Mouse (Mus musculus): Measurements from ENCODE around the gene Cep83. TPM values are rescaled to one million over a fixed set of nuclear protein-coding genes. Genes with fewer than 3 reads are reported as not detected.
A peak's percentile ranks its signal among the peaks of the same experiment; 100 is the strongest.

The Cep83 gene
- polyA plus RNA-seq, 1 experiment from 2014 or later = 18.1 TPM

DNA sequence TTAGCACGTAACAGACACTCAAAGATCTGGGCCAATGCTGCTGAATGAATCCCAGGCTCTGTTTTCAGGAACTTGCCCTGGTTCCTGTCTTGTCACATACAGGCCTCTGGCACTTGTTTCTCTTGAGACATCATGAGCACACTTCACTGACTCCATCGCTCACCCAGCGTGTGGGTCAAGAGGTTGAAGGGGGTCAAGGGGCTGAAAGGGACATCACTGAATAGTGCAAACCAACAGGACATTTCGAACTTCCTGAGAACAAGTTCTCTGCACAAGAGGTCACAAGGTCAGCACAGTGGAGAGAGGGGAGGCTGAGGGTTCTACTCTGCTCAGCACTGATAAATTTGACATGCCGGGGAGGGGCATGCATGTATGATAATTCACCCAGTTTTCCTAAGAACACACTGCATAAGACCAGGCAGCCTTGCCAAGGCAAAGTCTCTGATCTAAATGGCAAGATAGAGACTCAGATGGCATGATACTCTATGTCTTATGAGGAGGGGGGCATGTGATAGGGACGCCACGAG, 121.6 kb downstream of the Cep83 start:
- no peak overlapping the region for H3K27ac ChIP-seq (ENCODE audit: low read length)
- H3K9ac ChIP-seq (ENCODE audit: low read length) = no peak overlapping the region
- H3K4me2 ChIP-seq (ENCODE audit: low read depth, low read length) = no peak overlapping the region
- no peak for ATAC-seq (replicated peaks; ENCODE audit: extremely low read depth, insufficient read depth, low FRiP score)
- H3K4me3 ChIP-seq (ENCODE audit: low read length) = no peak overlapping the region
- no peaks in the 10 kb centered on the region for H3K27me3 ChIP-seq (ENCODE audit: control insufficient read depth, insufficient read depth, low read length)
- WGBS = 55% methylated on average over 7 of the region's 7 CpGs
- H3K9me3 ChIP-seq (replicated peaks; ENCODE audit: control insufficient read depth, low read length) = no peaks in the 10 kb centered on the region
- H3K4me1 ChIP-seq (ENCODE audit: control insufficient read depth, insufficient read depth, low read length) = no peaks in the 10 kb centered on the region
- no peaks in the 10 kb centered on the region for H3K36me3 ChIP-seq (ENCODE audit: control insufficient read depth, insufficient read depth)

DNA sequence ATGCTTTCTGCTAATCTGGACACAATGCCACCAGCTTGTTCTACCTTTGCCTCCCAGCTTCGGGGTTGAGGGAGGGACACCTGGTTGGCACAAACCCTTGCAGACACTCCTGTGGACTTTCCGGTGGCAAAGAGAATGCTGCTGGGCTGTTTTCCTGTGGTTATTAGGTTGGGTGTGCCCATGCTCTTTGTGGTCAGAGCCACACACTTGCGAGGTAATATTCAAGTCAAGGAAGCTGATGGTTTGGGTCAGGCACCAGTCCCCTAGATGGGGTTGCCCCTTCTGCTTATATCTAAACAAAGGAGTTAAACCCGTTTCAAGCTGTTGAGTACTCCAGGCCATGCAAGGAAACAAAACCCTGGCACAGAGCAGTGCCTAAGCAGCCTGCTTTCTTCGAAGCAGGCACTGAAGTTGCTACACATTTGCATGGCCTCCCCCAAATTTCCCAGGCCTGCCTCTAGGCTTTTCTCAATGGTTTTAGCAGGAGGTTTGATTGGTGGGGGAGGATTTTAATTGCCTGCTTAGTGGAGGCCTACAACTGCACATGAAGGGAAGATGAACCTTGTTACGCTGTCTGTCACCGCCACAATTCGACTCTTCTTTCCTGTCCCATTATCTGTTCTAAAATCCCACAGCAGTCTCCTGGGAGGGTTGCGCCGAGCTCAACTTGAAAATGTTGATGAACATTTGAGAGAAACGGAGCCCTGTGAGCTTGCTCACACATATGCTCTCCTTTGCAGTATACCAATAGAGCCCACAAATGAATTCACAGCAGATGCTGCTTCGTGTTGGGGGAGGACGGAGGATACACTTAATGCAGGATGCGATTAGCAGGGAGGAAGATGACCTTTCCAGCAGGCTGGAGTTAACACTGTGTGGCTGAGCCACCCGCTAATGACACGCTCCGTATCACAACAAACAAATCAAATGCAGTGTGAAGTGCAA, 123.7 kb downstream of the Cep83 start:
- no peaks in the 10 kb centered on the region for H3K36me3 ChIP-seq (ENCODE audit: control insufficient read depth, insufficient read depth)
- H3K27me3 ChIP-seq (ENCODE audit: control insufficient read depth, insufficient read depth, low read length) = no peaks in the 10 kb centered on the region
- H3K9ac ChIP-seq (ENCODE audit: low read length) = no peak overlapping the region
- ATAC-seq (replicated peaks; ENCODE audit: extremely low read depth, insufficient read depth, low FRiP score) = no peak
- no peak overlapping the region for H3K4me2 ChIP-seq (ENCODE audit: low read depth, low read length)
- WGBS = 72% methylated on average over 17 of the region's 17 CpGs
- no peaks in the 10 kb centered on the region for H3K9me3 ChIP-seq (replicated peaks; ENCODE audit: control insufficient read depth, low read length)
- no peaks in the 10 kb centered on the region for H3K4me1 ChIP-seq (ENCODE audit: control insufficient read depth, insufficient read depth, low read length)
- no peak overlapping the region for H3K27ac ChIP-seq (ENCODE audit: low read length)
- no peak overlapping the region for H3K4me3 ChIP-seq (ENCODE audit: low read length)

DNA sequence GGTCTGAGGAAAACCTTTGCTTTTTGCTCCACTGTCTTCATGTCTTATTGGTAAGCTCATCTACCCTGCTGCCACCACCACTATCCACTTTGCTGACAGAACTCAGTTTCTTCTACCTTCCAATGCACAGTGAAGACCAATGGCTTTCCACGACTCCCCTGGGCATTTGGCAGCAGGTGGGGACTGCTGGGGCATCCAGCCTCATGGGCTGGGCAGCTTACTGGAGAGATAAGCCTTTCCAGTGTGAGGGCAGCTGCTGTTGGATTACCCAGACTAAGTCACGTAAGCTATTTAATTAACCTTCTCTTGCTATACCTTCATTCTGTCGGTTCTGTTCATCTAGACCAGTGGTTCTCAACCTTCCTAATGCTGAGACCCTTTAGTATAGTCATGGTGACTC, 129.7 kb downstream of the Cep83 start:
- ATAC-seq (replicated peaks; ENCODE audit: extremely low read depth, insufficient read depth, low FRiP score) = no peak
- Histone ChIP-seq H3K4me3 (ENCODE audit: low read length) (no peak overlapping the region), H3K36me3 (ENCODE audit: control insufficient read depth, insufficient read depth) (no peaks in the 10 kb centered on the region), H3K9me3 (replicated peaks; ENCODE audit: control insufficient read depth, low read length) (no peaks in the 10 kb centered on the region), H3K4me2 (ENCODE audit: low read depth, low read length) (no peak overlapping the region), H3K9ac (ENCODE audit: low read length) (no peak overlapping the region), H3K27me3 (ENCODE audit: control insufficient read depth, insufficient read depth, low read length) (no peaks in the 10 kb centered on the region), H3K4me1 (ENCODE audit: control insufficient read depth, insufficient read depth, low read length) (peaks cover 9% of the 10 kb centered on the region), H3K27ac (ENCODE audit: low read length) (no peak overlapping the region)
- WGBS = 90% methylated on average over 3 of the region's 3 CpGs

- ATAC-seq (replicated peaks; ENCODE audit: extremely low read depth, insufficient read depth, low FRiP score) = no peak
- 55% methylated on average over 17 of the region's 17 CpGs for WGBS
- H3K27ac ChIP-seq (ENCODE audit: low read length) = no peak overlapping the region
- H3K27me3 ChIP-seq (ENCODE audit: control insufficient read depth, insufficient read depth, low read length) = no peaks in the 10 kb centered on the region
- peak overlapping the region; percentile 46 for H3K4me2 ChIP-seq (ENCODE audit: low read depth, low read length)
- peaks cover 14% of the 10 kb centered on the region for H3K4me1 ChIP-seq (ENCODE audit: control insufficient read depth, insufficient read depth, low read length)
- no peaks in the 10 kb centered on the region for H3K9me3 ChIP-seq (replicated peaks; ENCODE audit: control insufficient read depth, low read length)
- peak overlapping the region; percentile 12; the same call in 1 of the 2 replicates for H3K4me3 ChIP-seq (ENCODE audit: low read length)
- no peaks in the 10 kb centered on the region for H3K36me3 ChIP-seq (ENCODE audit: control insufficient read depth, insufficient read depth)
- no peak overlapping the region for H3K9ac ChIP-seq (ENCODE audit: low read length)
Observed at GRCm38 (mm10) chr10:94818781-94819665, 130.6 kb downstream of the Cep83 start.

GRCm38 (mm10) chr10:94823971-94824760, 135.7 kb downstream of the Cep83 start:
- H3K36me3 ChIP-seq (ENCODE audit: control insufficient read depth, insufficient read depth) = no peaks in the 10 kb centered on the region
- 0 out of 2 replicates have a peak overlapping the region, but pooled peaks have one; percentile 15 for H3K27ac ChIP-seq (ENCODE audit: low read length)
- no peak overlapping the region for H3K4me3 ChIP-seq (ENCODE audit: low read length)
- no peak overlapping the region for H3K4me2 ChIP-seq (ENCODE audit: low read depth, low read length)
- H3K27me3 ChIP-seq (ENCODE audit: control insufficient read depth, insufficient read depth, low read length) = no peaks in the 10 kb centered on the region
- no peak for ATAC-seq (replicated peaks; ENCODE audit: extremely low read depth, insufficient read depth, low FRiP score)
- WGBS = 66% methylated on average over 11 of the region's 11 CpGs
- H3K9ac ChIP-seq (ENCODE audit: low read length) = no peak overlapping the region
- H3K9me3 ChIP-seq (replicated peaks; ENCODE audit: control insufficient read depth, low read length) = no peaks in the 10 kb centered on the region
- H3K4me1 ChIP-seq (ENCODE audit: control insufficient read depth, insufficient read depth, low read length) = peaks cover 25% of the 10 kb centered on the region

GRCm38 (mm10) chr10:94825951-94826350, 137.5 kb downstream of the Cep83 start:
- WGBS = 89% methylated on average over 2 of the region's 2 CpGs
- Histone ChIP-seq H3K27me3 (ENCODE audit: control insufficient read depth, insufficient read depth, low read length) (no peaks in the 10 kb centered on the region), H3K36me3 (ENCODE audit: control insufficient read depth, insufficient read depth) (no peaks in the 10 kb centered on the region), H3K9me3 (replicated peaks; ENCODE audit: control insufficient read depth, low read length) (no peaks in the 10 kb centered on the region), H3K4me2 (ENCODE audit: low read depth, low read length) (no peak overlapping the region), H3K4me1 (ENCODE audit: control insufficient read depth, insufficient read depth, low read length) (peaks cover 36% of the 10 kb centered on the region), H3K27ac (ENCODE audit: low read length) (no peak overlapping the region), H3K4me3 (ENCODE audit: low read length) (no peak overlapping the region), H3K9ac (ENCODE audit: low read length) (no peak overlapping the region)
- no peak for ATAC-seq (replicated peaks; ENCODE audit: extremely low read depth, insufficient read depth, low FRiP score)

DNA sequence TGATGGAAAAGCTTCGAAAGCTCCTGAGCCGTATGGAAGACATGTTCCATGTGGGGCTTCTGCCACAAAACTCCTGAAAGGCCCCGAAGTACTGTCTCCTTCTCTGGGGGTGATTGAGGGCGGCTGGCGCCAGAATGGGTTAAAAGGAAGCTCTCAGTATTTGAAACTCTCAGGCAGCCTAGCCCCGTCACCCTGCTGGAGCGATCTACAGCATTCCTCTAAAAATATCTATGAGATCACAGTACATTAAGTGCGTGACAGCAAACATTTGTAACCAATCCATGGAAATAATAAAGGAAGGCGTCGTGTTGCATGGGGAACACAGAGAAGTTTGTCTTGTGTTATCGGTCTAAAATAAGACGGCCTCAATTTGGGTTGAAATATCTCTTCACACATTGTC, 138.0 kb downstream of the Cep83 start:
- Histone ChIP-seq H3K4me2 (ENCODE audit: low read depth, low read length) (no peak overlapping the region), H3K4me1 (ENCODE audit: control insufficient read depth, insufficient read depth, low read length) (peaks cover 37% of the 10 kb centered on the region), H3K4me3 (ENCODE audit: low read length) (no peak overlapping the region), H3K27ac (ENCODE audit: low read length) (no peak overlapping the region), H3K27me3 (ENCODE audit: control insufficient read depth, insufficient read depth, low read length) (no peaks in the 10 kb centered on the region), H3K9me3 (replicated peaks; ENCODE audit: control insufficient read depth, low read length) (no peaks in the 10 kb centered on the region), H3K36me3 (ENCODE audit: control insufficient read depth, insufficient read depth) (no peaks in the 10 kb centered on the region), H3K9ac (ENCODE audit: low read length) (no peak overlapping the region)
- ATAC-seq (replicated peaks; ENCODE audit: extremely low read depth, insufficient read depth, low FRiP score) = no peak
- WGBS = 67% methylated on average over 12 of the region's 12 CpGs

- WGBS = 74% methylated on average over 10 of the region's 10 CpGs
- H3K36me3 ChIP-seq (ENCODE audit: control insufficient read depth, insufficient read depth) = no peaks in the 10 kb centered on the region
- no peak overlapping the region for H3K4me2 ChIP-seq (ENCODE audit: low read depth, low read length)
- ATAC-seq (replicated peaks; ENCODE audit: extremely low read depth, insufficient read depth, low FRiP score) = no peak
- H3K4me1 ChIP-seq (ENCODE audit: control insufficient read depth, insufficient read depth, low read length) = peaks cover 37% of the 10 kb centered on the region
- H3K9me3 ChIP-seq (replicated peaks; ENCODE audit: control insufficient read depth, low read length) = no peaks in the 10 kb centered on the region
- no peak overlapping the region for H3K9ac ChIP-seq (ENCODE audit: low read length)
- no peak overlapping the region for H3K4me3 ChIP-seq (ENCODE audit: low read length)
- no peak overlapping the region for H3K27ac ChIP-seq (ENCODE audit: low read length)
- H3K27me3 ChIP-seq (ENCODE audit: control insufficient read depth, insufficient read depth, low read length) = no peaks in the 10 kb centered on the region
Observed at GRCm38 (mm10) chr10:94827325-94827724, 138.9 kb downstream of the Cep83 start.
